Mouse (Mus musculus): ENCODE measurements around the gene Gm20716. TPM values are rescaled to one million over a fixed set of nuclear protein-coding genes. Genes with fewer than 3 reads are reported as not detected.

The Gm20716 gene
- polyA plus RNA-seq, 1 experiment from 2014 or later: 18.2 TPM

DNA sequence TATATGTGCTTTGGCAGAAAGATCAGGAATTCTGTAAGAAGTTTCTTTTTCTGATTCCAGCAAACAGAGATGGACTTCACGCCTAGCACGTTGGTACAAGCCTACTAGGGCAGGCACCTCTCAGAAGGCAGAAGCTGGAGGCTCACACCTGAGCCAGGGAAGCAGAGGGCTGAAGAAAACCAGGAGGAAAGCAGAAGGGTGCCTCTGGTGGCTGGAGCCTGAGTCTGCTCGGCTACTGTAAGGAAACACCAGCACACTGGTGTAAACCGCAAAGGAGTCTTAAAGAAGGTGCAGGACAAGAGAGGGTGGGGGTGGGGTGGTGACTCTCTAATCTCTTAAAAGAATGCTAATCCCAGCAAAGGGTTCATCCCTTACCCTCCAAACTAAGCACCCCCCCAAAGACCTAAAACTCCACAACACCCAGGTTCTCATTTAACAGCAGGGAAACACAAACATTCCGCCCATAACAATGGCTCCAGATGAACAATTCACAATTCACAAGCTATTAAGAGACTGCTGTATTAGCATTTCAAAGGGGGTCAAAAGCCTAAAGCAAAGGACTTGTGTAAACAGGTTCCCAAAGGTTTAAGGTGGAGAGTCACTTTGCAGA is 16.3 kb downstream of the Gm20716 start:
- ATAC-seq (ENCODE audit: insufficient read depth, low FRiP score, low read depth): no peak
- H3K4me1 ChIP-seq: no peaks in the 10 kb centered on the region
- no peaks in the 10 kb centered on the region for H3K9me3 ChIP-seq
- 55% methylated on average over 5 of the region's 5 CpGs for WGBS
- no peaks in the 10 kb centered on the region for H3K27me3 ChIP-seq (replicated peaks)
- H3K4me2 ChIP-seq: no peak overlapping the region
- H3K4me3 ChIP-seq (replicated peaks): no peak overlapping the region
- H3K36me3 ChIP-seq: peaks cover 52% of the 10 kb centered on the region
- no peak overlapping the region for H3K27ac ChIP-seq
- H3K9ac ChIP-seq: no peak overlapping the region

DNA sequence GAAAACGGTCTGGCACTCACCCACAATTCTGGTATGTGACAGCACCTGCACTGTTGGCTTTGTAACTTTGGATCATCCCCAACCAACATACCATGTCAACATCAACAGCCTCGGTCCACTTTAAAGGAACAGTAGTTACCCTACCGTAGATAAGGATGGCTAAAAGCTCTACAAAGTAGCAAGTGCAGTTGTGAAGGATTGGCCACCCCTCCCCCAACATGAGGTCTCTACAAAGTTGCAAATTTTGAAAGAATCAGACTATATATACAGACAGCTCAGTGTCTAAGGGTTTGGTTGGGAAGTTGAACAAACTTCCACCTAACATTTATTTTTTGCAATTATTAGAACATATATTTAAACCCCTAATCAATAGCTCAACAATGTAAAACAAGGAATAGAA is 22.3 kb downstream of the Gm20716 start:
- Histone ChIP-seq H3K36me3 (peaks cover 34% of the 10 kb centered on the region), H3K9ac (no peak overlapping the region), H3K27ac (peak overlapping the region; percentile 98), H3K27me3 (replicated peaks) (no peaks in the 10 kb centered on the region), H3K9me3 (no peaks in the 10 kb centered on the region; the same call in 1 of the 2 replicates), H3K4me1 (peaks cover 18% of the 10 kb centered on the region; the same call in 1 of the 2 replicates), H3K4me2 (no peak overlapping the region; the same call in 1 of the 2 replicates), H3K4me3 (replicated peaks) (no peak overlapping the region)
- 81% methylated on average over 3 of the region's 3 CpGs for WGBS
- no peak for ATAC-seq (ENCODE audit: insufficient read depth, low FRiP score, low read depth)

GRCm38 (mm10) chr2:168206725-168207644 is 23.2 kb downstream of the Gm20716 start, which contains the start of gene Adnp:
Gene Adnp, minus strand, starts transcription at chr2:168207112.
- peaks cover 25% of the 10 kb centered on the region for H3K36me3 ChIP-seq
- H3K4me2 ChIP-seq: peak within 1 kb of the TSS; percentile 70
- peak within 1 kb of the TSS; percentile 98 for H3K27ac ChIP-seq
- peak within 1 kb of the TSS; percentile 98 for H3K4me3 ChIP-seq (replicated peaks)
- peak; percentile 91 for ATAC-seq (ENCODE audit: insufficient read depth, low FRiP score, low read depth)
- H3K9me3 ChIP-seq: no peaks in the 10 kb centered on the region; the same call in 1 of the 2 replicates
- peak within 1 kb of the TSS; percentile 98 for H3K9ac ChIP-seq
- peaks cover 18% of the 10 kb centered on the region; the same call in 1 of the 2 replicates for H3K4me1 ChIP-seq
- H3K27me3 ChIP-seq (replicated peaks): no peaks in the 10 kb centered on the region
- under 1% methylated on average over 76 of the region's 89 CpGs for WGBS

DNA sequence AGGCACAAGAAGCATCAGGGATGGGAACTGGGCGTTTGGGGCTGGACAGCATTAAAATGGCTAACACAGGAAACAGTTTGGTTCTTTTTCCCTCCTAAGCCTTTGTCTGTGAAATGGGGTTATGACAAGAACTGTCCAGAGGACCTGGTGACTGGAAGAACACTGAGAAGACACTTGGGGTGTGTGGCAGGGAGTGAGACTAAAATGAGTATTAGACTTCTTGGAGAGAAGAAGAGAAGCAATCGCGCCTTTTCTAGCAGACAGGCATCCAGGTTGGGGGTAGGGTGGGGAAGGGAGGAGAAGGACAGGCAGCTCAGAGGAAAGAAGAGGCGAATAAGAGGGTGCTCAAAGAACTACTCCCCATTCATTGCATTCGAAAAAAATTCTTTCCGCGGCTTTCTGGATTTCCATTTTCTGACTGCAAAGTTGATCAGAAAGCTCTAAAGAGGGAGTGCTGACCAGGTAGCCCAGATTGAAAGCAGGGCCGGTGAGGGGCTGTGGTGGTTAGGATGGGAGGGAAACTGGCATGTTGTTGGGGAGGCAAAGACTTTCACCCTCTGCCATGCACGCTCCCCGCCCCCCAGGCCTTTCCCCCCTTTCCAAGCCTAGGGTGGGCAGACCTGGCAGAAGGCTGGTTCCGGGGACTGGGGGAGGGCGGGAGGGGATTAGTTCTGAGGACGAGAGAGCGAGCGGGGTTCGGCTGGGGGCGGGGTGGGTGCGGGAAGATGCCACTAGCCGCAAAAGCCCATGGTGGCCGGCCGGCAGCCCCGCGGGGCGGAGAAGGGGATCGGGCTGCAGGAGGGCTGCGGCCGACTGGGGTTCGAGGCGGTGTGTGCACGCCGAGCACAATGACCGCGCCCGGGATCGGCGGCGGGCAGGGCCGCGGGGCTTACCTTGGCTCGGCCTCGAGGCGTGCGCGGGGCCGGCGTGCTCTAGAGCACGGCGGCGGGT is 24.2 kb downstream of the Gm20716 start:
- no peaks in the 10 kb centered on the region for H3K27me3 ChIP-seq (replicated peaks)
- WGBS: 1% methylated on average over 31 of the region's 49 CpGs
- H3K4me1 ChIP-seq: peaks cover 22% of the 10 kb centered on the region; the same call in 1 of the 2 replicates
- H3K4me2 ChIP-seq: peak overlapping the region; percentile 70
- H3K36me3 ChIP-seq: peaks cover 16% of the 10 kb centered on the region
- no peaks in the 10 kb centered on the region; the same call in 1 of the 2 replicates for H3K9me3 ChIP-seq
- 0 out of 2 replicates have a peak, but pooled peaks have one; percentile 2 for ATAC-seq (ENCODE audit: insufficient read depth, low FRiP score, low read depth)
- peak overlapping the region; percentile 98 for H3K27ac ChIP-seq
- H3K9ac ChIP-seq: peak overlapping the region; percentile 98
- peak overlapping the region; percentile 98 for H3K4me3 ChIP-seq (replicated peaks)

DNA sequence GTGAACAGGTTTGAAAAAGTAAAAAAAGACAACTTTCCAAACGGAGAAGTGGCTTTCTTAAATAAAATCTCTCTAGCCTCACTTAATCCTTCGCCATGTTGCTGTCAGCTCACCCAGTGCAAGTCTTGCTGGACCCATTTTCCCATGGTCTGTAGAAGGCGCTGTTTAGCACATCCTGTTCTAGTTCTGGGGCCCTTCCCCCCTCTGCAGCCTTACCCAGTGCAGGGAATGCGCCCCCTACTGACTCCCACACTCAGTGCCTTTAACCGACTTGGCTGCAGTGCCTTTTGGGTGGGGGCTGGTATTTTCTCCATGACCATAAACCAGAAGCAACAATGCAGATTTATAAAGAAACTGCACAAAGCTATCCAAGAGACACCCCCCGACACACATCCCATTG is 24.9 kb downstream of the Gm20716 start:
- 3% methylated on average over 6 of the region's 6 CpGs for WGBS
- peaks cover 15% of the 10 kb centered on the region for H3K36me3 ChIP-seq
- ATAC-seq (ENCODE audit: insufficient read depth, low FRiP score, low read depth): peak; percentile 62

GRCm38 (mm10) chr2:168204476-168204999 is 25.6 kb downstream of the Gm20716 start:
- WGBS: 75% methylated on average over 8 of the region's 8 CpGs
- no peak for ATAC-seq (ENCODE audit: insufficient read depth, low FRiP score, low read depth)

More for the DNA sequence above, 24.9 kb downstream of the Gm20716 start:
- Histone ChIP-seq H3K9ac (peak overlapping the region; percentile 98), H3K27ac (peak overlapping the region; percentile 98), H3K4me2 (peak overlapping the region; percentile 70), H3K4me1 (peaks cover 28% of the 10 kb centered on the region; the same call in 1 of the 2 replicates), H3K27me3 (replicated peaks) (no peaks in the 10 kb centered on the region), H3K4me3 (replicated peaks) (peak overlapping the region; percentile 98), H3K9me3 (no peaks in the 10 kb centered on the region; the same call in 1 of the 2 replicates)

GRCm38 (mm10) chr2:168200014-168200691 is 30.0 kb downstream of the Gm20716 start:
- H3K36me3 ChIP-seq: peaks cover 8% of the 10 kb centered on the region
- H3K9ac ChIP-seq: no peak overlapping the region
- ATAC-seq (ENCODE audit: insufficient read depth, low FRiP score, low read depth): no peak
- H3K27me3 ChIP-seq (replicated peaks): no peaks in the 10 kb centered on the region
- WGBS: 73% methylated on average over 4 of the region's 5 CpGs
- H3K4me3 ChIP-seq (replicated peaks): no peak overlapping the region
- no peak overlapping the region for H3K4me2 ChIP-seq
- peak overlapping the region; percentile 14 for H3K27ac ChIP-seq
- H3K4me1 ChIP-seq: peaks cover 45% of the 10 kb centered on the region
- no peaks in the 10 kb centered on the region; the same call in 1 of the 2 replicates for H3K9me3 ChIP-seq

More at GRCm38 (mm10) chr2:168204476-168204999, 25.6 kb downstream of the Gm20716 start:
- Histone ChIP-seq H3K27ac (no peak overlapping the region), H3K4me1 (peaks cover 34% of the 10 kb centered on the region), H3K36me3 (peaks cover 13% of the 10 kb centered on the region), H3K27me3 (replicated peaks) (no peaks in the 10 kb centered on the region), H3K9me3 (no peaks in the 10 kb centered on the region; the same call in 1 of the 2 replicates), H3K4me3 (replicated peaks) (peak overlapping the region; percentile 98), H3K4me2 (peak overlapping the region; percentile 70), H3K9ac (no peak overlapping the region)

DNA sequence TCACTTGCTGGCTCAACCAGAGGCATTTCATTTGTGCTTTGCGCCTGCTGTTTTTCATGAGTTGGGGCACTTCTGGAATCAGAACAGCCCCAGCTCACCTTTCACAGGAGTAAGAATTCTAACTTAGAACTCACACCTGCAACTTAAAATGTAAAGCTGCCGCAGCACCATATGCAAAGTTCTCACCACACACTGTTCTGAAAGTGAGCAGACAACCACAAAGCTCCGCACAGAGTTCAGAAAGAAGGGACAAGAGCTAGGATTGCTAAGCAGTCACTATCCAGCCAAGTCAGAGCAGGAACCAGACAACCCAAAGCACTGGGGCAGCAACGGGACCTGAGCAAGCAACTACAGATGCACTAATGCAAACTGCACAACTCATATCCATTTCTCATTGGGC is 30.7 kb downstream of the Gm20716 start:
- H3K36me3 ChIP-seq: peaks cover 6% of the 10 kb centered on the region
- H3K4me1 ChIP-seq: peaks cover 38% of the 10 kb centered on the region
- H3K27me3 ChIP-seq (replicated peaks): no peaks in the 10 kb centered on the region
- 78% methylated on average over 4 of the region's 4 CpGs for WGBS
- no peak overlapping the region for H3K4me3 ChIP-seq (replicated peaks)
- no peaks in the 10 kb centered on the region; the same call in 1 of the 2 replicates for H3K9me3 ChIP-seq
- H3K4me2 ChIP-seq: peak overlapping the region; percentile 8; the same call in 1 of the 2 replicates
- ATAC-seq (ENCODE audit: insufficient read depth, low FRiP score, low read depth): no peak
- peak overlapping the region; percentile 14 for H3K27ac ChIP-seq
- no peak overlapping the region for H3K9ac ChIP-seq

DNA sequence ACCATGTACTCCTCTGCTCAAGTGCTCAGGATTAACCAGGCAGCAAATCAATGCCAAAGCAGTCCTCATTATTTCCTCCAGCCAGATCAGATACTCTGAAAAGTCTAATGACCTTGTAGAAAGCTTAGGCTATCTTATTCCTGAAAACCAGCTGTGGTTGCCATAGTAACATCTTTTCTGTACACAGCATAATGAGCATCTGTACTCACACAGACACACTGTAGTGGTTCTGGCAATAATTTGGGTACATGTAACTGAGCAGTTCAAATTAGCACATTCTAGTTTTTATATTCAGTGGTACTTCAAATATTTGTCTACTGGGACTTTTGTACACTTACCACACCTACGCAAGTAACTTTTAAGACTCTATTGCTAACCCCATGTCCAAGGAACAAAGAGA is 31.7 kb downstream of the Gm20716 start:
- H3K4me2 ChIP-seq: no peak overlapping the region
- no peak overlapping the region for H3K27ac ChIP-seq
- peaks cover 35% of the 10 kb centered on the region for H3K4me1 ChIP-seq
- ATAC-seq (ENCODE audit: insufficient read depth, low FRiP score, low read depth): no peak
- no peaks in the 10 kb centered on the region for H3K27me3 ChIP-seq (replicated peaks)
- H3K9me3 ChIP-seq: no peaks in the 10 kb centered on the region; the same call in 1 of the 2 replicates
- H3K9ac ChIP-seq: no peak overlapping the region
- H3K4me3 ChIP-seq (replicated peaks): no peak overlapping the region
- H3K36me3 ChIP-seq: peaks cover 2% of the 10 kb centered on the region; the same call in 1 of the 2 replicates
- WGBS: 65% methylated on average over 1 of the region's 1 CpGs

DNA sequence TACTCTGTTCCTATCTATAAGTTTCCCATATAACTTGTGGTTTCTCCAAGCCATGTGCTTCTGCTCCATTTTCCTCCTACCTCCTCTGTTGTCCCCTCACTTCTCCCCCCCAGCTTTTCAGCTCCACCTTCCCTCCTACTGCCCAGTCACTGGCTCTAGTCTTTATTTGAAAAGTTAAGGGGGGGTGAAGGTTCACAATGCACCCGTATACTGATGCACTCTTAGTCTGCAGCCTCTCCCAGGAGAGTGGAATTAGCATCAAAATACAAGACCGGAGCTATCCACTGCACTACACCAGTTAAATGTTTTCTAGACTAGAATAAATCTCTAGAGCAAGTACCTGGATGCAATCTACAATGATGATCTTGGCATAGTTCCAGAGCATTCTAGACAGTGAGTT is 34.4 kb downstream of the Gm20716 start:
- H3K9ac ChIP-seq: no peak overlapping the region
- no peak overlapping the region for H3K4me3 ChIP-seq (replicated peaks)
- 54% methylated on average over 2 of the region's 2 CpGs for WGBS
- ATAC-seq (ENCODE audit: insufficient read depth, low FRiP score, low read depth): no peak
- H3K4me2 ChIP-seq: no peak overlapping the region
- H3K27ac ChIP-seq: no peak overlapping the region
- H3K27me3 ChIP-seq (replicated peaks): no peaks in the 10 kb centered on the region
- H3K9me3 ChIP-seq: no peaks in the 10 kb centered on the region
- peaks cover 32% of the 10 kb centered on the region for H3K4me1 ChIP-seq
- no peaks in the 10 kb centered on the region; the same call in 1 of the 2 replicates for H3K36me3 ChIP-seq
